Mouse (Mus musculus): ENCODE data around the gene Khdc4.

Khdc4 gene

DNA sequence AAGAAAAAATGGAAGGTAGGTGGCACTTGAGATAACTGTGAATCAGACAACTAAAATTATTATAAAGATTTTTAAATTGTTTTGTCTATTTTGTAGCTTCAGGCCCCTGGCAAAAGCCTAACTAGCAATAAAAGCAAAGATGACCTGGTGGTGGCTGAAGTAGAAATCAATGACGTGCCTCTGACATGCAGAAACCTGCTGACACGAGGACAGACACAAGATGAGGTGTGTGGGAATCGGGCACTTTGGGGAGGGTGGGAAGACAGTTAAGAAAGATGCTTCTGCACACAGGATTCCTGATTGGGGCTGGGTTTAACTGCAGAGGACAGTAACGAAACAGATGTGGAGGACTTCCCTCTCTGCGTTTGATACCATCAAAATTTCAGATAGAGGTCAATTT lies 3.5 kb downstream of the Khdc4 start:
- no peak for TF ChIP-seq GATA4 (IDR thresholded peaks at IDR 0.05; ENCODE audit: insufficient replicate concordance, low read length)

DNA sequence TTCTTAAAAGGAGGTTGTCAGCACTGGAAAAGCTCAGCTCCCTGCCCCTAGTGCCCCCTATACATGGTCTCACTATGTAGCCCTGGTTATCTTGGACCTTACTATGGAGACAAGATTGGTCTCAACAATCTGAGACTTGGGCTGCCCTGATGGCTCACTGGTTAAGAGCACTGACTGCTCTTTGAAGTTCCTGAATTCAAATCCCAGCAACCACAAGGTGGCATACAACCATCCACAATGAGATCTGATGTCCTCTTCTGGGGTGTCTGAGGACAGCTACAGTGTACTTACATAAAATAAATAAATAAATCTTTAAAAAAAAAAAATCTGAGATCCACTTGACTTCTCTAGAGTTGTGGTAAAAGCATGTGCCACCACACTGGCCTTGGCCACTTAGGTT lies 9.9 kb downstream of the Khdc4 start:
- TF ChIP-seq GATA4 (IDR thresholded peaks at IDR 0.05; ENCODE audit: insufficient replicate concordance, low read length): no peak

DNA sequence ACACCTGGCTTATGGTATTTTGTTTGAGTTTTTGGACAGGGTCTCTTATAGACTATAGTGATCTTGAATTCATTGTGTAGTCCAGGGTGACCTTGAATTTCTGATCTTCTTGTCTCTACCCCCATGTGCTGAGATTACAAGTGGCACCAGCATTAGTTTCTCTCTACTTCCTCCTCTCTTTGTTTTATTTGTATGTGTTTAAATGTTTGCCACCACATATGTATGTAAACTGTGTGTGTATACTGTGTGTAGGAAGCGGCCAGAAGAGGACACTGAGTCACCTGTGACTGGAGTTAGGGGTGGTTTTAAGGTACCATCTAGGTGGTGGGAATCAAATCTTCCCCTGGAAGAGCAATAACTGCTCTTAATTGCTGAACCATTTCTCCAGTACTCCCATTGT lies 12.4 kb downstream of the Khdc4 start:
- TF ChIP-seq GATA4 (IDR thresholded peaks at IDR 0.05; ENCODE audit: insufficient replicate concordance, low read length): no peak

DNA sequence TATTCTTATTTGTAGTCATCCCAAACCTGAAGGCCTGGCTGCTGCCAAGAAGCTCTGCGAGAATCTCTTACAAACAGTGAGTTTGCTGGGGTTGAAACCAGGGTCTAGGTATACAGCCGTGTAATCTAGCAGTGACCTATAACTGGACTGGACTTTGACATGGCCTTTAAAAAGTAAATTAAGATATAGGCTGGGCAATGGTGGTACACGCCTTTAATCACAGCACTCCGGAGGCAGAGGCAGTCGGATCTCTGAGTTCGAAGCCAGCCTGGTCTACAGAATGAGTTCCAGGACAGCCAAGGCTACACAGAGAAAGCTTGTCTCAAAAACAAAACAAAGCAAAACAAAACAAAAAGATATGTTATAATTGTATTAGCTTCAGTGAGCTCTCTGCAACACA lies 13.2 kb downstream of the Khdc4 start:
- TF ChIP-seq GATA4 (IDR thresholded peaks at IDR 0.05; ENCODE audit: insufficient replicate concordance, low read length): no peak

DNA sequence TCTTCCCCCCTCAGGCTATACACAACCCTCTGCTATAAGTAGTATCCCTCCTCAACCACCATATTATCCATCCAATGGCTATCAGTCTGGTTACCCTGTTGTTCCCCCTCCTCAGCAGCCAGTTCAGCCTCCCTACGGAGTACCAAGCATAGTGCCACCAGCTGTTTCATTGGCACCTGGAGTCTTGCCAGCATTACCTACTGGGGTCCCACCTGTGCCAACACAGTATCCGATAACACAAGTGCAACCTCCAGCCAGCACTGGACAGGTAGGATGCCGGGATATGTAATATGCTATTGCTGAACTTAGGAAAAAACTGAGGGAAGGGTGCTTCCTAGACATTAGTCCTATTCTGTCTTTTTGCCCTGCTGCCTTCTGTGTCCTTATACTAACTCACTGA lies 14.6 kb downstream of the Khdc4 start:
- TF ChIP-seq GATA4 (IDR thresholded peaks at IDR 0.05; ENCODE audit: insufficient replicate concordance, low read length): no peak

DNA sequence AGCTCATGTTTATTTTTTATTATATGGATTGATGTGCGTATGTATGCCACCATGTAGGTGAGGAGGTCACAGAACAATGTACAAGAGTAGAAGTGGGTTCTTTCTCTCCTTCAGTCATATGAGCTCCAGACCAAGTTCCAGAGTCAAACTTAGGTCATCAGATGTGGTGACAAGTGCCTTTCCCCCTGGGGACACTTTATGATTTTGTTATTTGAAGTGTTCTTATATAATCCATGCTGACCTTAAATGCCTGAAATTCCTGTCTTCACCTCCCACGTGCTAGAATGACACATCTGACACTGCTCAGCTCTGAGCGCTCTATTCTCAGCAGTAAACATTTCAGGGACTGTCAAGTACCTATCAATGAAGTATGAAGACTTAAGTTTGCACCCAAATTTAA lies 15.6 kb downstream of the Khdc4 start:
- no peak for TF ChIP-seq GATA4 (IDR thresholded peaks at IDR 0.05; ENCODE audit: insufficient replicate concordance, low read length)

DNA sequence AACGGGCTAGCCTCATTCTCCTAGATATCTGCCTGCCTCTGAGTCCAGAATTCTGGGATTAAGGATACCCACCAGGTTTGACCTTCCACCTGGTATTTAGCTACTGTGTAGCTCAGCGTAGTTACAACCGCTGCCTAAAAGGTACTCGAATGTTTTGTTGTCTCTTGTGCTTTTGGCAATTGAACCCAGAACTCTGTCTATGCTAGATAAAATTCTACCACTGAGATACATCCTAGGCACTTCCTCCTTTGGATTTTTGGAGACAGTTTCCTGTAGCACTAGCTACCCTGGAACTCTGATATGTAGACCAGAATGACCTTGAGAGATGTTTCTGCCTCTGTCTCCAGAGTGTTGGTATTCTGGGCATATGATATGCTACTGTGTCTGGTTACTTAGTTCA lies 28.1 kb downstream of the Khdc4 start:
- no peak for TF ChIP-seq GATA4 (IDR thresholded peaks at IDR 0.05; ENCODE audit: insufficient replicate concordance, low read length)

DNA sequence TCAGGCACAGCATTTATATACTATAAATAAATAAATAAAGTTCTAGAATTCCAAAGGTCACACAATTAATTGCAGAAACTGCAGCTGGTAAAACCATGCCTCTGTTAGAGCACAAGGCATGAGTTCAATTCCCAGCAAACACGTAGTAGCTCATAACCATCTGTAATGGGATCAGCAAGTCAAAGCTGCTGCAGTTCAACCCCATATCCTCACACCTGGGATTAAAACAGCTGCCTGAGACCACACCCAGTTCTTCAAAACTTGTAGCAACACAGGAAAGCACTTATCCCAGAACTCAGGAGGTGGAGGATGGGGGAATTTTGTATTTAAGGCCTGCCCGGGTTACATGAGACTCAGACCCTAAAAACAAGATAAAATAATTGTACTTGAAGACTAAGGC lies 29.1 kb downstream of the Khdc4 start:
- no peak for TF ChIP-seq GATA4 (IDR thresholded peaks at IDR 0.05; ENCODE audit: insufficient replicate concordance, low read length)

DNA sequence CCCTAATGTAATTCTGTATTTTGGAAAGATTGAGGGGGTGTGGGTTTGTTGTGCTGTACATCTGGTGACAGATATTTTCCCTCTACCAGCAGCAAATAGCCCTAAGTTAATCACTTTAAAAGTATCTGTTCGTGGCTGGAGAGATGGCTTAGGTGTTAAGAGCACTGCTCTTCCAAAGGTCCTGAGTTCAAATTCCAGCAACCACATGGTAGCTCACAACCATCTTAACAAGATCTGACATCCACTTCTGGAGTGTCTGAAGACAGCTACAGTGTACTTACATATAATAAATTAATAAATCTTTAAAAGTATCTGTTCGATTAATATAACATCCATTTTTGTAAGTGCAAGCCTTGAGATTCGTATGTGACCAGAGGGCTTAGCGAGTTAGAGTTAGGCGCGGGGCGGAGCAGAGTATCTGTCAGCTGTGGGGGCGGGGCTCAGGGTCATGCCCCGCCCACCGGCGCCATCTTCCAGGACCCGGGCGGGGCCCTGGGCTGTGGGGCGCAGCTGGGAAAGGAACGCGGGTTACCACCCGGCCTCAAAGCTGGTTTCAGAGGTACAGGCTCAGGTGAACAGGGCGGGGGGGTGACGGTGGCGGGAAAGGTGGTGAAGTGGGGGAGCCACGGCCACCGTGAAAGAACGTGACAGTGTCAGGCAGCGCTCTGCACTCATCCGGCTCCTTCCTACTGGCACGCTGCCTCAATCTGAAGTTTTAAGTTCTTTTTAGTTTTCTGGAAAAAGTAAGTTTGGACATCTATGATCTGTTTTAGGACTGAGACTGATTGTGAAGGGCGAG lies 31.0 kb downstream of the Khdc4 start, which contains the start of gene Rit1:
Gene Rit1 (plus strand): TSS at position 440 of the 799 bp plus-strand sequence.
- TF ChIP-seq GATA4 (IDR thresholded peaks at IDR 0.05; ENCODE audit: insufficient replicate concordance, low read length): no peak

DNA sequence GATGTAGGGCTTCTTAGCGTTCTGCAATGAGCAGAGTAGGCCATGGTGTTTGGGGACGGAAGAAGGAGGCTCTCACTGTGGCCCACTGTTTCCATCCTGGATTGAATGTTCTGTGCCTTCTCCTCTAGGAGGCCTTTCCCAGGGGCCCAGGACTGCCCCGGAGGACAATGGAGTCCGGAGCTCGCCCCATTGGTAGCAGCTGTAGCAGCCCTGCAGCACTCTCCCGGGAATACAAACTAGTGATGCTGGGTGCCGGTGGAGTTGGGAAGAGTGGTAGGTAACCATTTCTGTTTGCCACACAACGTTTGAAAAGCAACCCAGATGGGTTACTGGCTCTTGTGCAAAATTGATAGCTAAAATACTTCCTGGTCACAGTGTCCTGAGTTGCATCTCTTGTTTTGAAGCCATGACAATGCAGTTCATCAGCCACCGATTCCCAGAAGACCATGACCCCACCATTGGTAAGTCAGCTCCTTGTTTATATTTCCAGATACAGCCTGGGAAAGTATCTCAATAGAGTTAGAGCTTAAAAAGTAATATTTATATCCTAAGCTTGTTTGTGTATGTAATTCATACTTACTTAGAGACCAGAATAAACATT lies 31.7 kb downstream of the Khdc4 start:
- no peak for TF ChIP-seq GATA4 (IDR thresholded peaks at IDR 0.05; ENCODE audit: insufficient replicate concordance, low read length)

DNA sequence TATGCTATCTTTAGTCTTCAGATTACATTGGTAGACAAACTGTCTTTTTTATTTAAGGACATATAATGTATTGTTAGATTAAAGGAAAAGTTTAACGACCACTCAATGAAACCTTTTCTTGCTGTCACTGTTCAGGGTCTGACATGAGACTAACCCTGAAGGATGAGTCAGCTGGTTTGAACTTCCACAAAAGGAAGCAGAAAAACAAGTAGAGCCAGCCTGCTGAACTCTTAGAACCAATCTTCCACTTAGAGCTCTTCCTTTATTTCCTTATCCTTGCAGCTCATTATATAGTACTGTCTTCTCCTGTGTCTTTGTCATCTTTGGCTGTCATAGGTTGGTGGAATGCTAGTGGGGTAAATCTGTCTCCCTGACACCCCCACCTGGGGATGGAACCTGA lies 32.2 kb downstream of the Khdc4 start:
- TF ChIP-seq GATA4 (IDR thresholded peaks at IDR 0.05; ENCODE audit: insufficient replicate concordance, low read length): no peak

DNA sequence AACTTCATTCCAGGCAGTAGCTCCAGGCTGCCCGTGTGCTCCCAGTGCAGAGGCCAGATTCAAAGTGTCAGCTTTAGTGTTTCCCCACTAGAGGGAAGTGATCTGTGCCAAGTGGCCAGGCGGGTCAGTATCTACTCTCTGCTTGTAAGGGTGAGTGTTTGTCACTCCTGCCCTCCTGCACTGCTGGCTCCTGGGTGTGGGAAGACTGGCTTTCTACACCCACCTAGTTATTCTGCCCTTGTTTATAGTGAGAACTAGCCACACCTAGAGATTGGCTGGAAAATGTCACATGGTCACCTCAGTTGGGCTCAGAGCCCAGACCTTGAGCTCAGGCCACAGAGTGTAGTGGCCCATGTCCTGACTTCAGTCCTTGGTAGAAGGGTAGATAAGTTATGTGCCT lies 33.5 kb downstream of the Khdc4 start:
- no peak for TF ChIP-seq GATA4 (IDR thresholded peaks at IDR 0.05; ENCODE audit: insufficient replicate concordance, low read length)

DNA sequence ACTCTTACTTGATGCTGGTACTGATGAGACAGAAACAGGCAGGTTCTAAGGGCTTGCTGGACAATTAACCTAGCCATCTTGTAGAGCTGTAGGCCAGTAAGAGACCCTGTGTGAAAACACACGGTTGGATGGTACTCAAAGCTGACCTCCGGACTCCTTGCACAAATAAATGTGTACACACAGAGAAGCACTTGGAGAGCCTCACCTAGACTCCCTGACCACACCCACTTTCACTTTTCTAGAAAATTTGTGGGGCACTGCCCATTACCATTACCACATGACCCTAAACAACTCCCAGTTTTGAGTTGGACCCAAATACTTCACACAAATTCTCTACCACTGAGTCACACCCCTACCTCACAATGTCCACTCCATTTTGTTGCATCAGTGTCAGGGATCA lies 51.0 kb downstream of the Khdc4 start:
- no peak for TF ChIP-seq GATA4 (IDR thresholded peaks at IDR 0.05; ENCODE audit: insufficient replicate concordance, low read length)

DNA sequence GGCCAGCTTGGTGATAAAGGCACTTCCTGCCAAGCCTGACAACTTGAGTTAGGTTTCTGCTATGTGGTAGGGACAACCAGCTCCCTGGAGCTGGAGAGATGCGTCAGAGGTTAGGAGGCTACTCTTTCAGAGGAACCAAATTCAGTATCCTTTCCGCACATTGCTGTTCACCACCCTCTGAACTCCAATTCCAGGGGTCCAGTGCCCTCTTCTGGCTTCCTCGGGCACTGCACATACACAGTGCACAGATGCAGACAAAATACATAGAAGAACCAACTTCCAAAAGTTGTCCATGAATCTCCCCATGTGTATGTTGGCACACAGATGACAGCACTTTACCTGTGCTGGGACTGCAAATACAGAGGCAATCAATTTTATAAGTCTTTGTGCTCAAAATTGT lies 53.0 kb downstream of the Khdc4 start:
- TF ChIP-seq GATA4 (IDR thresholded peaks at IDR 0.05; ENCODE audit: insufficient replicate concordance, low read length): no peak

DNA sequence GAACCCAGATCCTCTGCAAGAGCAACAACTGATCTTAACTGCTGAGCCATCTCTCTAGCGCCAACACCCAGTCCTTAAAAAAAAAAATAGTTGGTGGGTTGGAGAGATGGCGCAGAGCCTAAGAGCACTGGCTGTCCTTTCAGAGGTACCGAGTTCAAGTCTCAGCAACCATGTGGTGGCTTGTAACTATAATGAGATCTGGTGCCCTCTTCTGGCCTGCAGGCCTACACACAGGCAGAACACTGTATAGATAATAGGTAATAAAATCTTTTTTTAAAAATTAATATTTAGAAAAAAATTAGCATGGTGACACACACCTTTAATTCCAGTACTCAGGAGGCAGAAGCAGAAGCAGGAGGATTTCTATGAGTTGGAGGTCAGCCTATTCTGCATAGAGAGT lies 54.5 kb downstream of the Khdc4 start:
- no peak for TF ChIP-seq GATA4 (IDR thresholded peaks at IDR 0.05; ENCODE audit: insufficient replicate concordance, low read length)

DNA sequence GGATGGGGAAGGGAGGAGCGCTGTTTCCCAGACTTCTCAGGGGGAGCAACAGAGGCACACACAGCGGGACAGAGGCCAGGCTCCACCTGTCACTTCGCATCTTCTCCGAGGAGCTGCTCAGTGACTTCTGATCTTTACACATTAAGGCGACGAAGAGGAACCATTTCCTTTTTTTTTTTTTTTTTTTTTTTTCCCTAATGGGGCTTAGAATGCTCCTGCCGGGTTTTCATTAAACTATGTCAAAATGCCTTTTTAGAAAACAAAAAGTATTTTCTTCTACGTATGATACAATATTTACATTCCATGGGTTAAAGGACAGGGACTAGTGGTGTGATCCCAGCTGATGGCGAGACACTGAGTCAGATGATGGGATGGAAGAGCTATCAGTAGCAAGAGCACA lies 59.9 kb downstream of the Khdc4 start:
- TF ChIP-seq GATA4 (IDR thresholded peaks at IDR 0.05; ENCODE audit: insufficient replicate concordance, low read length): no peak

All from liver, adult (tissue).